Mouse (Mus musculus) embryonic fibroblast, embryonic 13.5 days (primary cell): ENCODE measurements around the gene Cacna1a.

ENCODE experiments used
- CTCF ChIP-seq: IDR thresholded peaks from 2 replicates; pipeline ENCODE4 v1.5.1; 2011; ENCODE audit warnings: mild to moderate bottlenecking, control low read depth, low read length, moderate library complexity, borderline replicate concordance; ENCODE audit not compliant: insufficient read depth
- POLR2A ChIP-seq: IDR thresholded peaks from 2 replicates; pipeline ENCODE4 v1.6.1; 2011; ENCODE audit warnings: low read depth, mild to moderate bottlenecking, control low read depth, low read length, moderate library complexity

DNA sequence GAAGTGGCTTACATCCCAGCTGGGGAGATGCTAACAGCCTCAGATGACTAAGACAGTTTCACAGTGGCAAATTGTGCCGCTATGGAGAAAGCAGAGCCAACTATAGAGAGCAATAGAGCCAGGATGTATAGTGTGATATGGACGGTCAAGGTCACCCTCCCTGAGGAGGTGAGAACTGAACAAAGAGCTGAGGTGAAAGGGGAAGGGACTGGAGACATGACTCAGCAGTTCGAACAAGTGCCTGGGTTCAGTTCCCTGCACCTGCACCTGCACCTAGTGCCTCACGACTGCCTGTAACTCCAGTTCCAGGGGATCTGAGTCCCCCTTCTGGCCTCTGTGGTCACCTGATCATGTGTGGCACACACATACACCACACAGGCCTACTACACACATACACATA lies 241.9 kb downstream of the Cacna1a start:
- TF ChIP-seq CTCF (no peak), POLR2A (no peak)
